Mouse (Mus musculus): Measurements from ENCODE around the gene Gpr62.

The Gpr62 gene

DNA sequence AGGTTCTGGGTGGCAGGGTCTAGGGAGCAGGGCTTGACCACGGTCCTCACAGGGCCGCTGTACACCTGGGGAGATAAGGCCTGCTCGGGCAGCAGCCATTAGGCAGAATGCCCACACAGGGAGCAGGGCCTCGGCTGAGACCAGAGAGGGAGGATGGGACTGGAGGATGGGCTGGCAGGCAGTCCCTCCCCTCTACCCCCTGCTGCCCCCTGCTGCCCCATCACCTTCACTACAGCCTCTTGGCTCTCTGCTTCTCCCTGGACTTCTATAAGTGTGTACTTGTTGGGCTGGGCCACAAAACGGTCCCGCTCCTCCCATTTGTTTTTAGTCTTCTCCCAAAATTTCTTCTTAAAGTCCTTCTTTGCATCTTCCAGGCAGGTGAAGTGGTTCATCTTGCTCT lies 8.7 kb upstream of the Gpr62 start:
- DNase-seq (ENCODE audit: low spot score), result peak; percentile 45

DNA sequence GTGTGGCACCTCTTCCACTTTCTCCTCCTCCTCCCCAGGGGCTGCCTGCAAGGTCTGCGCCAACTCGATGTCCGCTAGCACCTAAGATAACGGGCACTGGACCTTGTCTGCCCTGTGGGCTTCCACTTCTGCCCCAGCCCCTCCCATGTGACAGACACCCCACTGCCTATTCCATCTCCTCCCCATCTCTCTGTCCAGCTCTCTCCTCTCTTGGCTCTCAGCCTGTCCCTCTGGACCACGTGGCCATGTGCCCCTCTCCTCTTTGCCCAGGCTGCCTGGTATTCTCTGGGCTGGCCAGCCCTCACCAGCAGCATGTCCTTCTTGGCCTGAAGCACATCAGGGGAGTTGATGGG lies 8.0 kb upstream of the Gpr62 start:
- peak; percentile 9 for DNase-seq (ENCODE audit: low spot score)

DNA sequence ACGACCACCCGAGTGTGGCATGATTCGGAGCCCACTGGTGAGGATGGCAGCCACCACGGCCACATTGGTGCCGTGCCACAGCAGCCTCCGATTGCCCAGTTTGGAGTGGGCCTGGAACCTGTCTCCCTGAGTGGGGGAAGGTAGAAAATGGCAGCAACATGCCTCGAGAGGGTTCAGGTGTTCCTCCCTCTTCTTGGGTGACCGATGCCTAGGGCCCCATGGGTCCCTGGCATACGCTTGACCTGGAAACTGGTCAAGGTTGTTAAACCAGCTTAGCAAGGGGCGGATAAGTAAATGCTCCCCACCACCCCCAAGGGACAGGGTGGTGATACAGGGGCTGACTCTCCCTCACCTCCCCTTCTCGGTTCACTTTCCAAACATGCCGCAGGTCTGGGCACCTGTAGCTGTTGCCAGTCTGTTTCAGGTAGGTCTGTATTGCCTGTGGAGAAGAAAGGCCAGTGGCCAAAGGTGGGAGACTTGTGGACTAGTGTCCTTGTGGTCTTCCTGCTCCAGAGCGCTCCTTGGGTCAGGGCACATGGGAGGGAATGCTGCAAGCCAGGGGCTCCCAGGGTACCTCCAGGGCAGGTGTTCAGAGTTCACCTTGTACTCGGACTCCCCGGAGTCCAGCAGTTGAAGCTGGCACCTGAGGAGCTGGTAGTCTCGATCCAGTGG lies 7.5 kb upstream of the Gpr62 start:
- peak; percentile 8 for DNase-seq (ENCODE audit: low spot score)

DNA sequence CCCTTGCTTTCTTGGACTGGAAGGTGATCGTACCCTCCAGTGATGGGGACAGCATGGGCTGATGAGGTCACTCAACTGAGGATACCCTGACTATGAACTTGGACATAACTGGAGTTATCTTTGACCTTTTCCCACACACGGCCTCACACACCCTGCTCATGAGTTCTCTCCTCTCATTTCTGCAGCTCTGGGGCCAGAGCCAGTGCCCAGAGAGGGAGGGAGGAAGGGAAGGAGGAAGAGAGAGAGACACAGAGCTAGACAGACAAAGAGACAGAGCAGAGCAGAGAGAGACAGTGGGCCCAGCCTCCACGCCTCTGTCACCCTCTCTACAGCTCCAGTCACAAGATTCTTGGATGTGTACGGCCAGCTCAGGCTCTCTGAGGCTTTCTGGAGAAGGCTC lies 6.6 kb upstream of the Gpr62 start:
- no peak for DNase-seq (ENCODE audit: low spot score)

DNA sequence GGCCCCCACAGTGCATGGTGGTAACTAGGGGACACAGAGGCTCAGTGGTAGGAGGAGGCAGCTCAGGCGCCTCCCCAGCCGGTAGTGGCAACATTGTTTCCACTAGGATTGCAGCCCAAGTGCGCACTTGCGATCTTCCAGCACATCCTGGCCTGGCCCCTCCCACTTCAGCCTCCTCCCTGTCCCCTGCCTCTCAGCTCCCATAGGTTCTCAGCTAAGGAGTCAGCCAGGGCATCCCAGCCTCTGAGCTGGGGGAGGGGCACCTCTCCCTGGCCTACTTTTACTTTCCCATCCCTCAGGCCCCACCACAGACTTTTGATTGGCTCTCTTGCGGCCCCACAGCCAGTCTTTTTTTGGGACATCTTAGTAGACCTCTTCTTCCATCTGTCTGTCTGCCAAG lies 6.2 kb upstream of the Gpr62 start:
- DNase-seq (ENCODE audit: low spot score), result no peak

DNA sequence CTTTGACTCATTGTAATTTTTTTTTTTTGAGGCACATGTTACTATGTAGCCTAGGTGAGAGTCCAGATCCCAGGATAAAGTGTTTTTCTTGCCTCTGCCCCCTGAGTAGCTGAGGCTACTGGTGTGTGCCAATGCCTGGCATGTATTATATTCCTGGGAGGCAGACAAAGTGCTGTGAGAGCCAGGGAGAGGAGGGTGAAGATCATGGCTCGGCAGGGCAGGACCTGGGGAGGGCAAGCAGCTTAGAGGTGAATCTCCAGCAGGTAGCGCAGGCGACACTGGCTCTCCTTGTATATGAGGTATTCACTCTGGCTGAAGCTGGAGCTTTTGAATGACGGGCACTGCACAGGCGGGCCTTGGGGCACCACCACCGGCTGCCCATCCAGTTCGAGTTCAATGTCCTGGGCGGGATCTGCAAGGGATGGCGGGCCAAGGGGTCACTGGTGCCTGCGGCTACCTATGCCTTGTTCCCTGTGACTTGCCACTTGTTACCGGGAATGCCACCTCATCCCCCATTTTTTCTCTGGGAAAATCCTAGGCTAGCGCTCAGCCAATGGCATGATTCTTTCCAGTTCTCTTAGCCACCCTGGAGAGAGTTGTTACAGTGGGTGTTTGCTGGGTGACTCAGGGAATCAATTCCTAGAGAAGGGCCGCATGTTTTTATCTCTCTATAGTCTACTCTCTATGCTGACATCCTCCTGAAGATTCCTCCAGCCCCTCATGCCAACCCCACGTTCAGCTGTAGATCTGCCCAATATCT lies 5.4 kb upstream of the Gpr62 start:
- DNase-seq (ENCODE audit: low spot score), result no peak

DNA sequence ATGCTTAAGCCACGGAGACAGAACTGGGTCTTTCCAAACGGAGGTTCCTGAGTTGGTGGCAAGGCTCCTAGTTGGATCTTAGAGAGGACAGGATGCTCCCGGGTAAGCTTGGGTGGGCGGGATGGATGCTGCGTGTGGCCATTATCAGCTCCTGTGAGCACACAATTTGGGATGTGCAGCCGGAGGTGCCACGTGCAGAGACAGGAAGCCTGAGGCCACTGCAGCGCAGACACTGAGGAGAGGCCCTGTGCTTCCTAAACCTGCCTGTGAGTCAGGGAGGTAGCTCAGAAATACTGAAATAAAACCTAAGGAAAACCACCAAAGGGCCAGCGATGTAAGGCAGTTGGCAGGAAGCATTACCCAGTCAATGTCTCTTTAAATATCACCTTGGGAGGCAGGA lies 4.0 kb upstream of the Gpr62 start:
- no peak for DNase-seq (ENCODE audit: low spot score)

DNA sequence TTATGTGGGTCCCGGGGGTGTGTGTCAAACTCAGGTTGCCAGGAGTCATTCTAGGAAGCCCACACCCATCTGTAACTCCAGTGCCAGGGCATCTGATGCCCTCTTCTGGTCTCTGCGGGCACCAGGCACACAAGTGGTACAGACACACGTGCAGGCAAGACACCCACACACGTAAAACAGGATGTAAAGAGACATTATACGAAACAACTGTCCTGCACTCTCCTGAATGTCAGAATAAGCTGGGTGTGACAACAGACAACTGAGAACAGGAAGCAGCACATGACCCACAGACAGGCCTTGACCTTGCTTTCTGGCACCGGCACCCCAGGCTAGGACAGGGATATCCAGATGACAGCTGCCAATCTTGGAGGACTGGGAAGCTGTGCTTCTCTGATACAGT lies 3.6 kb upstream of the Gpr62 start:
- DNase-seq (ENCODE audit: low spot score), result no peak

DNA sequence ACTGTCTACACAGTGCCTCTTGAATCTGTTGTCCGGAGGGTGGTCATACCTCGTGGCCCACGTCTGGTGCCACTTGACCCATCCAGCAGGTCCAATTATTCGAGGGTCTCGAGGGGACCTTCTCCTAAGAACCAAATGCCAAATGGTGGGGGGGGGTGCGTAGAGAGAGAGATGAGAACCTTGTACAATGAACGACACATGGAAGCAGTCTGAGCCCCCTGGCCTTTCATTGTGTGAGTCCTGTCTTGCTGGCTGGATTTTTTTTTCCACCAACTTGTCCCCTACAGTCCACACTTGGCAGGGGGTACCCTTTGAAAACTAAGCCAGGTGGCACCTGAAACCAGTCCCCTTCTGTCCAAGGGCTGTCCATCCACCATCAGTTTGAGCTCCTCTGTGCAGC lies 2.0 kb upstream of the Gpr62 start:
- no peak for DNase-seq (ENCODE audit: low spot score)

DNA sequence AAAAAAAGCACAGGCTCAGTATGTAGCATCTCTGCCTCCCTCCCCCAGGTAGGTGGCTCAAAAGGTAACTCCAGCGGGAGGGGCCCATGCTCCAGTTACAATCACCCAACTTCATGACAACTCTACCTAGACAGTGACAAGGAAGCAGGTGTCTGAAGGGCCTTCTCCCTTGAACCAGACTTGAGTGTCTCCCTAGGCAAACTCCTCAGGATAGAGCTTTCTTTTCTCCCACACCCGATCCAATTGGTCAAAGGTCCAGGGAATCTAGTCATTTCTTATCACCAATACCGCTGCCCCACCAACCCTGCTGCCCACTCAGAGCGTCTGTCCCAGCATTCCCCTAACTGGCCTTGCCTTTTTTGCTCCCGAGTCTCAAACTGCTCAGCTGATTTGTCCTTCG lies 983 bp upstream of the Gpr62 start:
- no peak for DNase-seq (ENCODE audit: low spot score)

DNA sequence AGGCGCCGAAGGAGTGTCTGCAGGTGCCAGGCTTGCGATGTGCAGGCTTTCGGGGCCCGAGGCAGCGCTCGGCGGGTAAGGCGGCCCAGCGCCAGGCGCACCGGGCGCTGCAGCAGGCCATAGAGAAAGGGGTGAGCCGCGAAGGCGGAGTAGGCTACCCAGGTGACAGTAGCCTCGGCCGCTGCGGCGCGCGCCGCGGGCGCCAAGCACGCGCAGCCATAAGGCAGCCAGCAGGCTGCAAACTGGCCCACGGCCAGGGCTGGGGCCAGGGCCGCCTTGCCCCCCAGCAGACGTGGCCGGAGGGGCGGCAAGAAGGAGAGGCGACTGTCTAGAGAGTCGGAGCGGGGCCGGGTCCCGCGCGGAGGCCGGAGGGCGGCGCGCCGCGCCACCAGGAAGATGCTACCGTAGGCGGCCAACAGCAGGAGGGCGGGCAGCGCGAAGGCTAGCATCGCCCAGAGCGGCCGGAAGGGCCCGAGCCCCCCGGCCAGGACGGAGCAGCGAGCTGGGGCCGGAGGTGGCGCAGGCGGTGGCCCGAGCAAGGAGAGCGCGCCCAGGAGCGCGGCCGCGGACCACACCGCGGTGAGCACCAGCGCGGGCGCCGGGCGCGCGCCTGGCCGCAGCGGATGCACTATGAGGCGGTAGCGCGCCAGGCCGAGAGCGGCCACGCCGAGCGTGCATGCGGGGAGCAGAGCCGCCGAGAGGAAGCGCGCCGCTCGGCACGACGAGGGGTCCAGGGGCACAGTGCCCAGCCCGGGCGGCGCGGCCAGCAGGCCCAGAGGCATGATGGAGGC lies 792 bp downstream of the Gpr62 start:
- no peak for DNase-seq (ENCODE audit: low spot score)

DNA sequence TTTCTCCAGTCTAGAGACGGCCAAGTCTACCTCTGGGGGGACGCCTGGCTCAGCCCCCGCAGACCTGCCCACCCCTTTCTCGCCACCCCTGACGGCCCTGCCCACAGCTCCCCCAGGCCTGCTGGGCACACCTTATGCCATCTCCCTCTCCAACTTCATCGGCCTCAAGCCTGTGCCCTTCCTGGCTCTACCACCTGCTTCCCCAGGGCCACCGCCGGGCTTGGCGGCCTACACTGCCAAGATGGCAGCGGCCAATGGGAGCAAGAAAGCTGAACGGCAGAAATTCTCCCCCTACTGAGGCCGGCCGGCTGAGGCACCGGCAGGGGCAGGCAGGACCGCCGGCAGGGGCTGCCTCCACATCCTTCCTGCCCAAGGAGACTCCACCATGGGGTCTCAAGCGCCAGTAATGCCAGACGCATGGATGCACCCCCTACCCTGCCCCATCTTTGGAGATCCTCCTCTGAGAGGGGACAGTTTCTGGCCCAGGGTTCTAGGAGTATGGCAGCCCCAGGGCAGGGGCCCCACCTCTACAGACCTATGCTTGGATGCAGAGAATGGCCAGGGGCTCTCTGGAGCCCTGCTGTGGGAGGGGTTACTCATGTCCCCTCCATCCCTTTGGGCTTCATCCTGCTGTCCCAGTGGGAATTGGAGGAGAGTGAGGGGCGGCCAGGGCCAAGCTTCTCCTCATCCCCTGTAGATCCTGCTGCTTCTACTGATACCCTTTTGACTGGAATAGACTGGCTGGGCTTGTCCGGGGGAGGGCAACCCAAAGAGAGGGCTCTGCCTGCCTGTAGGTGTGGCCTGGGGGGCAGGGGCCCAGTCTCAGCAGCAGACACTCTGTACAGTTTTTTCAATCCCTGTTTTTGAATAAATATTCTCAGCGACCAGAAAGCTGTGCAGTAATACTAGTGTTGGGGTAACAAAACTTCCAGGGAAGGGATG lies 2.3 kb downstream of the Gpr62 start:
- DNase-seq (ENCODE audit: low spot score), result no peak

DNA sequence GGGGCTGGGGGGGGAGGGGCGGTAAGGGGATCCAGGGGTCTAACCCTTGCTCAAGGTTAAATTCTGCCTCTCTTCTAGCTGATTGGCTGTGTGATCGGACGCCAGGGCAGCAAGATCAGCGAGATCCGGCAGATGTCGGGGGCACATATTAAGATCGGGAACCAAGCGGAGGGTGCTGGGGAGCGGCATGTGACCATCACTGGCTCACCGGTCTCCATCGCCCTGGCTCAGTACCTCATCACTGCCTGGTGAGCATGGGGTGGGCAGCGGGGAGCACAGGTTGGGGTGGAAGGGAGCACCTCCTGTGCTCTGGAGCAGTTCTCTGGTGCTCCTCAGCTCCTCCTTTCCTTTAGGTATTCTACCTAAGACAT lies 3.3 kb downstream of the Gpr62 start:
- no peak for DNase-seq (ENCODE audit: low spot score)

DNA sequence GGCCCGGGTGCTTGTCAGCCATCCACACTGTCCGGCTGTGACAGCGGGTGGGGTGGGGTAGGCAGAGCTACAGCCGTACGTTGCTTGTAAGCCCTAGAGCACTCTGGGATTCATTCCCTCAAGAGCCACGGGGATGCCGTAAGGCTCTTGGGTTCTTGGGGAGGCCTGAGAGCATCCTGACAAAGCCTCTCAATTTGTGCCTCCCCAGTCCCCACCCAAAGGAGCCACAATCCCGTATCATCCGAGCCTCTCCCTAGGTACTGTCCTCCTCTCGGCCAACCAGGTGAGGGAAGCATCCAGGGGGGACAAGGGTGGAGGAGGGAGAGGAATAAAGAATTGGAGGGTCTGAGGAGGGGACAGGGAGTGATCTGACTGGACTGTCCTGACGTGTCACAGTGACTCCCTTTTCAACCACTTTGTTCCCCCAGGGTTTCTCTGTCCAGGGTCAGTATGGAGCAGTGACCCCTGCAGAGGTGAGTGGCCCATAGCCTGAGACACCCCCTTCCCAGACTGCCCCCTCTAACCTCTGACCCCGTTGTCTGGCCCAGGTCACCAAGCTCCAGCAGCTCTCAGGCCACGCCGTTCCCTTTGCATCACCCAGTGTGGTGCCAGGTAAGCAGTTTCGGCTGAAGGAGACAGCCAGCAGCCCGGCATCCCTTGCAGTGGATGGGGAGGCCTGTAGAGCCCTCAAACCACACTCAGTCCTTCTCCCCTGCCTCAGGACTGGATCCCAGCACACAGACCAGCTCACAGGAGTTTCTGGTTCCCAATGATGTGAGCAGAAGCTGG lies 3.9 kb downstream of the Gpr62 start:
- no peak for DNase-seq (ENCODE audit: low spot score)

DNA sequence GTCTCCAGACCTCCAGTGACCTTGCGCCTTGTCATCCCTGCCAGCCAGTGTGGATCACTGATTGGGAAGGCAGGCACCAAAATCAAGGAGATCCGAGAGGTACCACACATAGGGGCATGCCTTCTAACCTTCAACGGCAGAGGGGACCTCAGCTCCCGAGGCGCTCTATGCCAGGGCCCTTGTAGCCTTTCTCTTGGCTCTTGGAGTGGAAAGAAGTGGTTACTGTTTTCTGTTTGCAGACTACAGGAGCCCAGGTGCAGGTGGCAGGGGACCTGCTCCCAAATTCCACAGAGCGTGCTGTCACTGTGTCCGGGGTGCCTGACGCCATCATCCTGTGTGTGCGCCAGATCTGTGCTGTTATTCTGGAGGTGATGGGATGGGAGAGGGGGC lies 4.7 kb downstream of the Gpr62 start:
- DNase-seq (ENCODE audit: low spot score), result no peak

DNA sequence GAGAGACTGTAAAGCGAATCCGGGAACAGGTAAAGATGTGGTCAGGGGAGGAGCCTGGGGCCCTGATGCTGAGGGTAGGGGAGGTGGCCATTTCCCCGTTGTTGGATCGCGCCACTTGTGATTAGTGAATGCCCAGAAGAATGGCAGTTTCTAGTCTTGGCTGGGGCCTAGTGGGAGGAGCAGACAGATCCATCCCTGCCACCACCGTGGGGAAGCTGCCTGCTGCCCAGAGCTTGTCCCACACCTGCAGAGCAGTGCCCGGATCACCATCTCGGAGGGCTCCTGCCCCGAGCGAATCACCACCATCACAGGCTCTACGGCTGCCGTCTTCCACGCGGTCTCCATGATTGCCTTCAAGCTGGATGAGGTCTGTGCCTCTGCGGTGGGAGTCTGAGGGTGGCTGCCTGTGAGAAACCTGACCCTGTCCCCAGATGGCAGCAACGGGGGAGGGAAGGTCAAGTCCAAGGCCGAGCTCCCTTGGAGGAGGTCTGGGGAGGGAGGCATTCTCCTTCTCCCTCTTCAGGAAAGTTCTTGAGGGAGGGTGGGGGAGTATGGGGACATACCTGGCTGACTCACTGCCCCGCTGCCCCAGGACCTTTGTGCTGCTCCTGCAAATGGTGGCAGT lies 5.2 kb downstream of the Gpr62 start:
- DNase-seq (ENCODE audit: low spot score), result no peak

DNA sequence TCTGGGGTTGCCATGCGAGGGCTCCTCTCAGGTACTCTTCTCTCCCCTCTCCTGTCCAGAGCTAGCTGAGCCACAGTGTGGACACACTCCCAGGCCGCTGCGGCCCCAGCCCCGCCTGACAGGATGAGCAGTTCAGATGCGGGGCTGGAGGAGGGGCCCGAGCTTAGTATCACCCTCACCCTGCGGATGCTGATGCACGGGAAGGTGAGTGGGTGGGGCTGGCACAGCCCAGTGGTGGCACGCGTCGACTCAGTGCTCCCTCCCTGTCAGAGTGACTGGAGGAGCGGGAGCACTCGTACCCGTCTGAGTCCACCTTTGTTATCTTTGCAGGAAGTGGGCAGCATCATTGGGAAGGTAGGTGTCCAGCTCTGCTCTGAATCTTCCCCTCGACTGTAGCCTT lies 5.8 kb downstream of the Gpr62 start:
- DNase-seq (ENCODE audit: low spot score), result no peak

DNA sequence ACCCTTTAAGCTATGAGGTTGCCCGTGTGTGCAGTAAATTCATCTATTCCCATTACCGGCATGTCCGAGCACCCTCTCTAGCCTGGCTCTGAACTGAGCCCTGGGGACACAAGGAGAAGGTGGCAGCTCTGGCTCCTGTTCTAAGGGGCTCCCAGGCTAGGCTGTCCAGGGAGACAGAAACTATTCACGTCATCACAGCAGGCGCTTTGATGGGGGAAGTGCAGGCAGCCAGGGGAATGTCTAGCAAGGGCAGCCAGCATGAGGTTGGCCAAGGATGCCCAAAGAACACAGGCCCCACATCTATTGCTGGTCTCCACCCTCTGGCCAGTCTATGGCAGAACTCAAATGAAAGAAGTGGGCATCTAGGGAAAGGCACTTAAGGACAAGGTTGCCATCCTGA lies 7.8 kb downstream of the Gpr62 start:
- DNase-seq (ENCODE audit: low spot score), result no peak

DNA sequence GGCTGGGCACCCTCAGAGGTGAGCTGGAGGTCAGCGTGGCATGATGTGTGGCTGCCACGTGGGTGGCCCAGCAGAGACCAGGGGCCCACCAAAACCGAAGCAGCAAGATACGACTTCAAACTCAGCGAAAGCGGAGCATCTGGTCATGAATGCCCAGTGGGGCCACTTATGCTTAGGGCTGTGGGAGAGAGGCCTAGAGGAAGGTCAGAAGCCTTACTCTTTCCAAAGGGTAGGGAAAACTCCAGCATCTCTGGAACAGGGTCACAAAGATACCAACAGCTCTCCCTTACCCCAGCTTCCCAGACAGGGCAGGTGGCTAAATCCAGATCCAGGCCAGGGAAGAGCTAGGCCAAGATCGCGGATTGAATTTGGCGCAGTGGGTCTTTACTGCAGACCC lies 8.6 kb downstream of the Gpr62 start:
- no peak for DNase-seq (ENCODE audit: low spot score)

DNA sequence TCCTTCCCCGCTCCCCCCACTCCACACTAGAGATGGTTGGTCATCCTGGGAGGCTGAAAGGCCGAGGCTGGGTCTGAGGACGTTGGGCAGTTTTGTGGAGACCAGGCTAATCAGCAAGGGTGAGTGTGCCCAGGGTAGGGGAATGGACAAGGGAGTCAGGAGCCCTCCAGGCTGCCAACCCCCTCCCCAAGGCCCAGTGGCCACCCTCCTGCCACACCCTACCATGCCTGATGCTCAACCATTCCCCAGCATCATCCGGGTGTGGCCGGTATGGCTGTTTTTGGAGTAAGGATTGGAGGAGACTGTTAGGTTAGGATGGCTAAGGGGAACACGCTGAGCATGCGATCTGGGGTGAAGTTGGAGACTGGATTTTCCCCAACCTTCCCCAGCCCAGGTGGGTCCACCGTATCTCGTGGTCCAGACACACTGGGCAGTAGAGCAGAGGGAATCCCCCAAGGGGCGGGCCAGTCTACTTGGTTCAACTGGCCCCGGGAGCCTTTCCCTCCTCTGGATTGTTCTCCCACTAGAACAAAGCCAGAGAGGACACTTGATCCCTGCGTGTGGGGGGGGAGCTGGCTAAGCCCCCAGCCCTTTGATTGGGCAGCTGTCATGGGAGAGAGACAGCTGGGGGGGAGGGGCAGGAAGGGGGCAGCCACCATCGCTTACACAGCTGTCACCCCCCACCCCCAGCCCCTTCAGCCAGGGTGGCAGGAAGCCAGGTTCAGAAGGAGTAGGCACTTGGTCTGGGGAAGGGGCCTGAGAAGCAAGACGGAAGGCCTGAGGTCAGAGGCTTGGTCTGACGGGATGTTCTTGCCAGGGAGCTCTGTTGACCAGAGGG lies 9.2 kb downstream of the Gpr62 start:
- no peak for DNase-seq (ENCODE audit: low spot score)
